ENCODE assay signal across 9 mouse cellular contexts in the genomic region with DNA sequence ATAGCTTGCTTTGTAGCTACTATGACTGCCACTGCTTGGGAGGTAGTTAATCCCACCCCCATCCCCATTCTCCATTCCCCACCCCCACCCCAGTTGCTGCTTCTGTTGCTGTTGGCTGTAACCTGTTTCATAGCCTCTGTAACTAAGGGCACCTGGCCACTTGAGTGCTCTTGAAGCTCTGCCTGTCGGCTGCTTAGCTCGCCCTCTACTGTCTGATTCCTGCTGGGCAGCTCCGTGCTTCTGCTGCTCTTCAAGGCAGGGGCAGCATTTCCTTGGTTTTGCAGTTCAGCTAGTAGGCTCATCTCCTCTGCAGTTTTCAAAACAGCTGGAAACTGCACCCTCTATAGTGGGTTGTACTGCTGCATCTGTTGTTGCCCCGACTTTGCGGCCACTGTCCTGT. TPM values are rescaled to one million over a fixed set of nuclear protein-coding genes. Genes with fewer than 3 reads are reported as not detected.
A peak's percentile ranks its signal among the peaks of the same experiment; 100 is the strongest.
DNase-seq lines count a peak whose midpoint lies in the region; ATAC-seq and TF ChIP-seq lines count a peak whose summit lies in the region.
"Had no signal": no experiment of that assay in that cellular context is flagged by ENCODE, and none has a peak within 500 bp of the region (broad histone marks: within the 10 kb centered on the region; RNA-seq: fewer than 3 reads in every experiment).

No protein-coding gene starts in this region.

- TF ChIP-seq CTCF in CH12.LX (conservative IDR thresholded peaks at IDR 0.05 in 1 of 2, IDR thresholded peaks at IDR 0.05 in 1 of 2; ENCODE audit: low read depth in 2 of 2, low read length in 2 of 2) = peak in 1 of 2 experiments; percentile 87; a peak in 3 of 4 replicates

- ATAC-seq in hindbrain, embryonic 11.5 days (ENCODE audit: low FRiP score) = no peak
- no peak for ATAC-seq in hindbrain, embryonic 12.5 days (ENCODE audit: low FRiP score)

- no peak overlapping the region for H3K27ac ChIP-seq in hindbrain, embryonic 11.5 days (ENCODE audit: low read depth, low read length)
- no peak overlapping the region for H3K27ac ChIP-seq in hindbrain, embryonic 12.5 days
- H3K27ac ChIP-seq in CH12.LX (ENCODE audit: insufficient read depth, low read depth) = no peak overlapping the region
- H3K27ac ChIP-seq: embryonic facial prominence, embryonic 12.5 days had no signal

- H3K4me1 ChIP-seq in hindbrain, embryonic 11.5 days (replicated peaks; ENCODE audit: control insufficient read depth, insufficient read depth, low read length) = no peaks in the 10 kb centered on the region
- peaks cover 33% of the 10 kb centered on the region for H3K4me1 ChIP-seq in hindbrain, embryonic 12.5 days
- peaks cover 3 to 28% of the 10 kb centered on the region in 2 experiments for H3K4me1 ChIP-seq in CH12.LX (ENCODE audit: control insufficient read depth in 1 of 2, insufficient read depth in 2 of 2)

- no peak for TF ChIP-seq EP300 in CH12.LX (IDR thresholded peaks at IDR 0.05; ENCODE audit: low read length)

- peak; percentile 81 for TF ChIP-seq RAD21 in CH12.LX (IDR thresholded peaks at IDR 0.05; ENCODE audit: low read depth, low read length)

- peak; percentile 26 for DNase-seq in hindbrain, embryonic 11.5 days (ENCODE audit: low spot score)
- DNase-seq in CH12.LX (ENCODE audit: extremely low read depth) = peak; percentile 67
- DNase-seq in cerebellum, adult 11-12 months = peak; percentile 39
- peak; percentile 12 for DNase-seq in hindlimb bud, embryonic 11.5 days (ENCODE audit: extremely low spot score, low read depth, low spot score)
- DNase-seq in lung, postnatal 36 days = peak; percentile 85
- peak; percentile 77 for DNase-seq in thymus, postnatal 4 days
- no peak for DNase-seq in right cerebral cortex, postnatal 4 days

- WGBS in hindbrain, embryonic 11.5 days = 47% methylated on average over 5 of the region's 5 CpGs
- 44% methylated on average over 5 of the region's 5 CpGs for WGBS in hindbrain, embryonic 12.5 days

- no peak overlapping the region for H3K4me3 ChIP-seq in hindbrain, embryonic 11.5 days (ENCODE audit: low read depth, low read length)
- no peak overlapping the region for H3K4me3 ChIP-seq in hindbrain, embryonic 12.5 days
- H3K4me3 ChIP-seq in CH12.LX (replicated peaks in 1 of 3; ENCODE audit: low read depth in 2 of 3, low read length in 2 of 3, poor library complexity in 1 of 3) = no peak overlapping the region
- H3K4me3 ChIP-seq: embryonic facial prominence, embryonic 12.5 days had no signal

- no peaks in the 10 kb centered on the region for H3K36me3 ChIP-seq in hindbrain, embryonic 11.5 days (ENCODE audit: control insufficient read depth, insufficient read depth, low read length)
- H3K36me3 ChIP-seq in hindbrain, embryonic 12.5 days = no peaks in the 10 kb centered on the region
- H3K36me3 ChIP-seq in CH12.LX (replicated peaks in 1 of 2; ENCODE audit: control insufficient read depth in 1 of 2, insufficient read depth in 1 of 2, low read length in 1 of 2) = peaks cover 0 to 34% of the 10 kb centered on the region in 2 experiments
- H3K36me3 ChIP-seq: embryonic facial prominence, embryonic 12.5 days had no signal

- dilution Hi-C loops in CH12.LX (cut with MboI; ENCODE audit: extremely low pct_ligation_motif_present, extremely low pct_unique_long_range_greater_than_20kb, low sequenced_read_pairs) = no loop called here

- H3K27me3 ChIP-seq in hindbrain, embryonic 11.5 days (ENCODE audit: control insufficient read depth, insufficient read depth, low read length) = no peaks in the 10 kb centered on the region
- no peaks in the 10 kb centered on the region for H3K27me3 ChIP-seq in hindbrain, embryonic 12.5 days
- H3K27me3 ChIP-seq in CH12.LX (replicated peaks) = no peaks in the 10 kb centered on the region
- H3K27me3 ChIP-seq: embryonic facial prominence, embryonic 12.5 days had no signal

- peaks cover 33% of the 10 kb centered on the region for H3K79me2 ChIP-seq in CH12.LX (replicated peaks; ENCODE audit: control insufficient read depth, extremely low read depth, insufficient read depth, poor library complexity, severe bottlenecking)

- H3K9me3 ChIP-seq in hindbrain, embryonic 11.5 days (ENCODE audit: control insufficient read depth, low read length) = no peaks in the 10 kb centered on the region
- H3K9me3 ChIP-seq in hindbrain, embryonic 12.5 days (replicated peaks) = no peaks in the 10 kb centered on the region
- H3K9me3 ChIP-seq in CH12.LX (replicated peaks; ENCODE audit: low read length) = no peaks in the 10 kb centered on the region
- H3K9me3 ChIP-seq: embryonic facial prominence, embryonic 12.5 days had no signal

- TF ChIP-seq POLR2A in CH12.LX (IDR thresholded peaks at IDR 0.05; ENCODE audit: low read depth, low read length) = no peak

- H3K9ac ChIP-seq in hindbrain, embryonic 11.5 days (ENCODE audit: low read depth, low read length) = no peak overlapping the region
- H3K9ac ChIP-seq in hindbrain, embryonic 12.5 days = no peak overlapping the region
- no peak overlapping the region for H3K9ac ChIP-seq in CH12.LX (ENCODE audit: insufficient read depth, low read depth)
- H3K9ac ChIP-seq: embryonic facial prominence, embryonic 12.5 days had no signal

- in situ Hi-C loops in CH12.LX (cut with MboI; ENCODE audit: low pct_ligation_motif_present, low pct_unique_long_range_greater_than_20kb, low sequenced_read_pairs) = no loop called here

- no peak overlapping the region for H3K4me2 ChIP-seq in hindbrain, embryonic 11.5 days (replicated peaks; ENCODE audit: low read depth, low read length)
- no peak overlapping the region for H3K4me2 ChIP-seq in hindbrain, embryonic 12.5 days (replicated peaks)
- no peak overlapping the region for H3K4me2 ChIP-seq in CH12.LX (ENCODE audit: insufficient read depth, low read depth, poor library complexity, severe bottlenecking)
- H3K4me2 ChIP-seq: embryonic facial prominence, embryonic 12.5 days had no signal

TF ChIP-seq in CH12.LX, 34 proteins besides CTCF, POLR2A, EP300 and RAD21:
- TF ChIP-seq ZC3H11A (IDR thresholded peaks at IDR 0.05; ENCODE audit: low read depth, low read length) (peak; percentile 39; the same call in 1 of the 2 replicates), SMC3 (IDR thresholded peaks at IDR 0.05; ENCODE audit: low read depth, low read length) (peak; percentile 87), RCOR1 (conservative IDR thresholded peaks at IDR 0.05; ENCODE audit: low read depth, low read length) (no peak), JUND (conservative IDR thresholded peaks at IDR 0.05; ENCODE audit: low read depth, low read length) (no peak), ZNF384 (IDR thresholded peaks at IDR 0.05; ENCODE audit: low read depth, low read length) (no peak), KAT2A (IDR thresholded peaks at IDR 0.05; ENCODE audit: insufficient replicate concordance, low read length) (no peak), PAX5 (IDR thresholded peaks at IDR 0.05; ENCODE audit: low read length) (no peak), USF1 (IDR thresholded peaks at IDR 0.05; ENCODE audit: low read depth, low read length) (no peak), MEF2A (IDR thresholded peaks at IDR 0.05; ENCODE audit: borderline replicate concordance, low read depth, low read length) (no peak)
TF ChIP-seq in CH12.LX: peak in this region for 2.

RNA-seq across cellular contexts. Expression of a gene that starts 48.5 kb away (rescaled TPM):
- polyA plus RNA-seq in hindbrain, embryonic 11.5 days (2014; fragmentation: Nextera tagmentation; extraction: Ambion mirVana) = 132 and 172 TPM in 2 replicates
- polyA plus RNA-seq in hindbrain, embryonic 12.5 days (2016; fragmentation: Nextera tagmentation; extraction: Ambion mirVana) = 139 and 145 TPM in 2 replicates
- 15.5 and 15.9 TPM in 2 replicates for total RNA-seq in CH12.LX (2012; rRNA removed)
- 6.1 and 6.8 TPM in 2 replicates for total RNA-seq in CH12.LX (2014; rRNA removed)
- polyA plus RNA-seq in CH12.LX (2012; ENCODE audit: insufficient read length, low read depth) = 27.4 and 30.8 TPM in 2 replicates
